Mouse (Mus musculus) thymus, postnatal 0 days (tissue): ENCODE data around the gene Rbbp8nl. TPM values are rescaled to one million over a fixed set of nuclear protein-coding genes. Genes with fewer than 3 reads are reported as not detected.

Source experiments
- DNase-seq: peaks from one replicate; pipeline ENCODE4 v3.0.0-alpha.2; 2015; ENCODE audit warnings: low spot score
- polyA plus RNA-seq: library from polyadenylated mRNA; unstranded; fragments of >200 nt; fragmentation: Nextera tagmentation; extraction: Ambion mirVana; gene quantifications from 2 replicates; pipeline ENCODE4 v1.2.1, GENCODE M21; 2015

The Rbbp8nl gene
- polyA plus RNA-seq = 0.05 TPM in 1 of 2 replicates, not detected in the other

GRCm38 (mm10) chr2:180289440-180290108, at the start of gene Rbbp8nl:
Gene Rbbp8nl, minus strand, starts transcription at chr2:180289879.
- DNase-seq = no peak

GRCm38 (mm10) chr2:180334551-180334986, 44.9 kb upstream of the Rbbp8nl start, which contains the start of gene Gata5:
Gene Gata5, minus strand, starts transcription at chr2:180334699.
- DNase-seq = no peak

GRCm38 (mm10) chr2:180333778-180334550, 44.3 kb upstream of the Rbbp8nl start:
- DNase-seq = no peak

GRCm38 (mm10) chr2:180329466-180329865, 39.8 kb upstream of the Rbbp8nl start:
- DNase-seq = no peak

- no peak for DNase-seq
Observed at GRCm38 (mm10) chr2:180322674-180323355, 33.1 kb upstream of the Rbbp8nl start.

- no peak for DNase-seq
Observed at GRCm38 (mm10) chr2:180320216-180320615, 30.5 kb upstream of the Rbbp8nl start.

GRCm38 (mm10) chr2:180317591-180317990, 27.9 kb upstream of the Rbbp8nl start:
- no peak for DNase-seq

GRCm38 (mm10) chr2:180314292-180314691, 24.6 kb upstream of the Rbbp8nl start:
- DNase-seq = no peak

- DNase-seq = no peak
Observed at GRCm38 (mm10) chr2:180311147-180311546, 21.5 kb upstream of the Rbbp8nl start.

- no peak for DNase-seq
Observed at GRCm38 (mm10) chr2:180307680-180308079, 18.0 kb upstream of the Rbbp8nl start.

- no peak for DNase-seq
Observed at GRCm38 (mm10) chr2:180306423-180307168, 16.9 kb upstream of the Rbbp8nl start.

- no peak for DNase-seq
Observed at GRCm38 (mm10) chr2:180306009-180306408, 16.3 kb upstream of the Rbbp8nl start.

- DNase-seq = no peak
Observed at GRCm38 (mm10) chr2:180305490-180305889, 15.8 kb upstream of the Rbbp8nl start.

GRCm38 (mm10) chr2:180304554-180304953, 14.9 kb upstream of the Rbbp8nl start:
- DNase-seq = no peak

- DNase-seq = no peak
Observed at GRCm38 (mm10) chr2:180303468-180303867, 13.8 kb upstream of the Rbbp8nl start.

- no peak for DNase-seq
Observed at GRCm38 (mm10) chr2:180302201-180302600, 12.5 kb upstream of the Rbbp8nl start.

GRCm38 (mm10) chr2:180300771-180301170, 11.1 kb upstream of the Rbbp8nl start:
- DNase-seq = no peak

GRCm38 (mm10) chr2:180300252-180300651, 10.6 kb upstream of the Rbbp8nl start:
- no peak for DNase-seq

- no peak for DNase-seq
Observed at GRCm38 (mm10) chr2:180292906-180293305, 3.2 kb upstream of the Rbbp8nl start.

- DNase-seq = no peak
Observed at GRCm38 (mm10) chr2:180292026-180292425, 2.3 kb upstream of the Rbbp8nl start.

GRCm38 (mm10) chr2:180291566-180291965, 1.9 kb upstream of the Rbbp8nl start:
- no peak for DNase-seq
